Mouse (Mus musculus): ENCODE data around the gene Rps19bp1. TPM values are rescaled to one million over a fixed set of nuclear protein-coding genes. Genes with fewer than 3 reads are reported as not detected.

Gene Rps19bp1
- 30.1 TPM for polyA plus RNA-seq (2017; shearing (Covaris generic))

GRCm38 (mm10) chr15:80263610-80264575, at the start of gene Rps19bp1:
TSS of gene Rps19bp1 (minus strand) at chr15:80264315.

GRCm38 (mm10) chr15:80286851-80287415, 22.8 kb upstream of the Rps19bp1 start, which contains the start of gene Cacna1i:
TSS of gene Cacna1i (plus strand) at chr15:80287238.

GRCm38 (mm10) chr15:80254847-80255645, 9.1 kb downstream of the Rps19bp1 start, which contains the start of gene Atf4:
TSS of gene Atf4 (plus strand) at chr15:80255184.

GRCm38 (mm10) chr15:80235535-80235934, 28.6 kb downstream of the Rps19bp1 start, which contains the start of gene AC140267.1:
TSS of gene AC140267.1 (plus strand) at chr15:80235835.

GRCm38 (mm10) chr15:80233733-80234509, 30.2 kb downstream of the Rps19bp1 start, which contains the start of gene Mief1:
TSS of gene Mief1 (plus strand) at chr15:80234018.

Other genes with a start within 250 kb of the Rps19bp1 start
- gene Pdgfb, start 249.3 kb downstream of the Rps19bp1 start, polyA plus RNA-seq (2017; shearing (Covaris generic)) = 1.4 TPM
- gene Syngr1, start 173.0 kb downstream of the Rps19bp1 start, polyA plus RNA-seq (2017; shearing (Covaris generic)) = 0.27 TPM
- 1,708 TPM for gene Rpl3, start 172.4 kb downstream of the Rps19bp1 start, polyA plus RNA-seq (2017; shearing (Covaris generic))
- 22.9 TPM for gene Tab1, start 131.2 kb downstream of the Rps19bp1 start, polyA plus RNA-seq (2017; shearing (Covaris generic))
- gene Mgat3, start 90.6 kb downstream of the Rps19bp1 start, polyA plus RNA-seq (2017; shearing (Covaris generic)) = not detected
- 36.6 TPM for gene Mief1, start 30.3 kb downstream of the Rps19bp1 start, polyA plus RNA-seq (2017; shearing (Covaris generic))
- not detected for gene AC140267.1, start 28.5 kb downstream of the Rps19bp1 start, polyA plus RNA-seq (2017; shearing (Covaris generic))
- gene Atf4, start 9.1 kb downstream of the Rps19bp1 start, polyA plus RNA-seq (2017; shearing (Covaris generic)) = 120 TPM
- gene Cacna1i, start 22.9 kb upstream of the Rps19bp1 start, polyA plus RNA-seq (2017; shearing (Covaris generic)) = 0.02 TPM